Mouse (Mus musculus) neutrophil, adult 59 days (primary cell): ENCODE data around the gene Unc93b1. TPM values are rescaled to one million over a fixed set of nuclear protein-coding genes. Genes with fewer than 3 reads are reported as not detected.

Source experiments
- total RNA-seq, 2 experiments: library from RNA; stranded (reverse); gene quantifications; 1 replicate in 1 of 2; 2 replicates in 1 of 2; pipeline ENCODE4 v1.2.4; 2023

Gene Unc93b1
- total RNA-seq, result 100 to 1,000 TPM; 236 to 316 TPM

DNA sequence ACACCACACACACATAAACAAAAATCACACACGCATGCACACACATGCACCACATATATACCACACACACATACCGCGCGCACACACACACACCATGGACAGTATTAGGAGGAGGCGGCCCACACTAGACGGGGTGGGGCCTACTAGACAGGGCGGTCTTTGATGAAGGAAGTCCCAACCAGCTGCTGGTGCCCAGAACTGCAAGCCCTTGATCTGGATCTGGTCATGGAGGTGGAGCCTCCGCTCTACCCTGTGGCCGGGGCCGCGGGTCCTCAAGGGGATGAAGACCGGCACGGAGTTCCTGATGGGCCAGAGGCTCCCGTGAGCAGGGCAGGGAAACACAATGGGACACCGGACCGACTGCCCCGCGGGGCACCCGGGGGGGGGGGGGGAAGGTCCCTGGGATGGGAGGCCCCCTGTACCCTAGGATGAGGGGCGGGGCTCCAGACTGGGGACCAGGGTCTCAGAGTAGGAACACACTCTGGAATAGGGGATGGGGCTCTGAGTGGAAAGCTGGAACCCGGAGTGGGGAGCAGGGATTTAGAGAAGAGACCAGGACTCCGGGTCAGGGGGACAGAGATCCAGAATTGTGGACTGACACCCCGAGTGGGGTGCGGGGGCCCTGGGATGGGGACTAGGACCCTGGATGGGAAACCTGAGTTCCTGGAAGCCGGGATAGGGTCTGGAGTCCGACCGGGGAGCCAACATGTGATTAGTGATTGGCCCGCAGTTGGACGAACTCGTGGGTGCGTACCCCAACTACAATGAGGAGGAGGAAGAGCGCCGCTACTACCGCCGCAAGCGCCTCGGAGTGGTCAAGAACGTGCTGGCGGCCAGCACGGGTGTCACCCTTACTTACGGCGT lies at the start of gene Unc93b1:
Unc93b1 (plus strand) TSS at position 155 of the 864 bp plus-strand sequence.

DNA sequence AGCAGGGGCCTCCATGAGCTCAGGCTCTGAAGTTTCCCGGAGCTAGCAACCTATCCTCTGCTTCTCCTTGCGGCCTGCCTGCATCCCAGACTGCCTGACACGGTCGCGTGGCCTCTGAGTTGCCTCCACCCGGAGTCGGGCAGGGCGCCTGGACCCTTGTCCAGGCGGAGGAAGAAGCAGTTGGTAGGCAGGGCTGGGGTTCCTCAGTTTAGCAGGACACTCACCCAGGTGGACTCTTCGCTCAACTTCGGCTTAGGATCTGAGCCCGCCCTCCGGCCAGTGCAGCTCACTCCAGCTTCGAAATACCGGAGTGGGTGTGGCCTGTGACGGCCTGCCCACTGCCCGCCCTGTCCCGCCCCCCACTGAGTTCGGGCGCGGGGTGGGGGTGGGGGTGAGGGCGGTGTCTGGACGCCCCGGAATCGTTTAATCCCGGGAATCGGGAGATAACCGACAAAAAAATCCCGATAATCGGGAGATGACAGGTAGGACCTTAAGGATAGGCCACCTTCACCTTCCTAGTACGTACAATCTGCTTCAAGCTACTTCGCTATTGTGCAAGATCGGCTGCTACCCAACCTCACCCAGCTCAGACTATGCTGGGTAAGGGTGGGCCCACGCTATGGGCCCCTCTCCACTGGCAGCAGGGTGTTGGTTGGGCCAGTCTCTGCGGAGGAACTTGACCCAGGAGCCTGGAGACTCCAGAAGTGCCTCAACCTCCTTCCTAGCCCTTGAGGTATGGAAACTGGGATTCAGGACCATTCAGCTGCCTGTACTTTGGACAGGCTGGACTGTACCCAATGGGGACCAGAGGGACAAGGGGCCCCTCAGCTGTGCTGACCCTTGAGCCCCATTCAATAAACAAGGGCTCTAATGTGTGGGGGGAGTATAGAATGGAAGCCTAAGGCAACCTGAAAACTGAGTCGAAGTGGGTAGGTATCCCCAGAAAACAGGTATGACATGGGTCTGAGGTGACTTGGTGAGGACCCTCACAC lies 27.9 kb upstream of the Unc93b1 start, which contains the start of gene Tcirg1:
Tcirg1 (minus strand) TSS at position 339 of the 992 bp plus-strand sequence.

DNA sequence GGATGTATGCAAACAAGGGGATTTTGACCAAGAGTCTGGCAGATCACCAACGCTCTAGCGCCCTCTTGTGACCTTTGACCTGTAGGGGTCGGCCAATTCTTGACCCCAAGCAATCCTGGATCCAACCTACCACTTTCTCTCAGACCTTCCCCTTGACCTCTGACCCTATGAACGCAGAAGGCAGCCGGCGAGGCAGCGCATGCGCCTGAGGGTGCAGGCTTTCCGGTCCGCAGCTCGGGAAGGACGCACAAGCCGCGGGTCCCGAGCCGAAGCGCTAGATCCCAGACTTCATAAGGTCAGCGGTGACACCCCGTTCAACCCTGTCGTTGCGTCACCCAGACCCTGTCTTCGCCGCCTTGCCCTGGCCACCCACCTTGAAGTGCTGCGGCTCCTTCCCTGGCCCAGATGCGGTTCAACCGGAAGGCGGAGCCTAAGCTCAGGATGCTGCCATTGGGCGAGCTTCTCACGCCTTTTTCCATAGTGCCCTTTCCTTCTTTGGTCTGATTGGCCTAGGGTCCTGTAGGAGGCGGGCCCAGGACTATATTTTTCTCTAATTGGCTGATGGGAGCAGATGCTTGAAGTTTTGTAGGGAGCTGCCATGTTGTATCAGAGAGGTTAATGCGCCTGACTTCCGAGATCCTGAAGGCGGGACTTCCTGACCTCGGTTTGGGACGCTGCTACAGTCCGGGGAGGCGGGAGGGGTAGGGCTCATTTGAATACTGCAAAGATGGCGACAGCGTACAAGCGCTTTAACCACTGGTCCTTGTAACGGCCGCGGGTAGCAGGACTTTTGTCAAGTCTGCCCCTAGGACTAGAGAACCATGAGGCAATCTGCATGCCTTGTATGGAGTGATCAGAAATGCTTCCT lies 22.4 kb upstream of the Unc93b1 start, which contains the start of gene Ndufs8:
Ndufs8 (minus strand) TSS at position 438 of the 868 bp plus-strand sequence.

DNA sequence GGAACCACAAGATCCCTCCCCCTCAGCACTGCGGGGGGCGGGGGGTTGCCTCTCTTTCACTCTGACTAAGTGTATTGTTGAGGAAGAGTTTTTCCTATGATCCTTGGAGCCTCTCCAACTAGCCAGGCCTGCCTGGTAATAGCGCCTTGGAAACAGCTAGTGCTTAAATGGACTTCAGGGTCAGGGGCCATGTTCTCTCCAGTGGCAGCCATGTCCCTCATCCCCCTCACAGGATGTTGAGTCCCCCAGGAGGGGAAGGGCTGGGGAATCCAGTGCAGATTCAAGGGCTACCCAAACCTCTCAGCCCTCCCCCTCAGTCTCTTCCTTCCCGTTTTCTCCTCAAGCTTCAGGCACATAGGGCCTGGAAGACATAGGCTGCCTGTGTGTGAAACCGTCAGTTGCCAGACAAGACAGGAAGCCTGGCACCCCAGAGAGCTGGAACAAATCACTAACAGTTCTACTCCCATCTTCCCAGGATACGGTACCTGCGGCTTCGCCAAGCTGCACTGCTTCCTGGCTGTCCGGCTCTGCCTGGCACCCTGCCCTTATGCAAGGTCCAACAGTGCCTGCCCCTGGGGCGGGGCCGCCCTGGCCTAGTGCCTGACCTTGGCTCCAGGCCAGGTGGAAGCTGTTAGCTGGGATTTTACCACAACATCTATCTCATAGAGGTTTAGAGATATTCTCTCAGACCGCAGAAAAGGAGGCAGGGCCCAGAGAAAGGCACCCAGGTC lies 5.6 kb upstream of the Unc93b1 start, which contains the start of gene Aldh3b1:
Aldh3b1 (minus strand) TSS at position 598 of the 731 bp plus-strand sequence.

DNA sequence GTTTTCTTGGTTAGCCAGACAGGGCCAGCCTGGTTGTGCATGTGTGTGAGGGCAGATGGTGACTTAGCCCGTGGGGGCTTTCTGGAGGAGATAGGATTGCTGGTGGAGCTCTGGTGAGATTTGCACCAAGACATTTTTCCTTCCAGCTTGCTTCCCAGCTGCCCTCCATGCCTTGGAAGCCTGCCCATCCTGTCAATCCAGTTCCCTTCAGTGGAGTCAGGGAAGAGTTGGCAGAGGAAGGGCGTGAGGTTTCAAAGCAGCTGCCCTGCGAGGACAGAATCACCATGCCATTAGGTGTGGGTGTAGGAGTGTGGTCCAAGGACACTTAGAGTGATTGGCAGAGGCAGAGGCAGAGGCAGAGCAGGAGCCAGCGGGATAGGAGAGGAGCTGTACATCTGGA lies 23.5 kb downstream of the Unc93b1 start, which contains the start of gene Aldh3b3:
Aldh3b3 (plus strand) TSS at position 176 of the 400 bp plus-strand sequence.

DNA sequence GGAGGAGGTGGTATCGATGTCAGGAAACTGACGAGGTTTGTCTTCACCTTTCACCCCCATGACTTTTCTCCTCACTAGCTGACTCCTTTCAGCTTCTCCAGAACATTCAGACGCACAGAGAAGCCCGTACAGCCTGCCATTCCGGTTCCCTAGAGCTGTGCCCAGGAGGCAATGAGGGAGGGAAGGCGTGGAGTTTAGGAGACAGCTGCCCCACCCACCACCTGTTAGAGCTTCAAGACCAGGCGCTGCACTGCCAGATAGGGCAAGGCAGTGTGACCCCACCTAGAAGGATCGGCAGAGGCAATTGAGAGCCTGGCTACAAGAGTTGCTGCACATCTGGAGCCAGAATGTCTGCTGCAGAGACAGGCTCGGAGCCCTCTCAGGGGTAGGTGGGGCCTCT lies 37.2 kb downstream of the Unc93b1 start, which contains the start of gene Aldh3b2:
Aldh3b2 (plus strand) TSS at position 100 of the 400 bp plus-strand sequence.

DNA sequence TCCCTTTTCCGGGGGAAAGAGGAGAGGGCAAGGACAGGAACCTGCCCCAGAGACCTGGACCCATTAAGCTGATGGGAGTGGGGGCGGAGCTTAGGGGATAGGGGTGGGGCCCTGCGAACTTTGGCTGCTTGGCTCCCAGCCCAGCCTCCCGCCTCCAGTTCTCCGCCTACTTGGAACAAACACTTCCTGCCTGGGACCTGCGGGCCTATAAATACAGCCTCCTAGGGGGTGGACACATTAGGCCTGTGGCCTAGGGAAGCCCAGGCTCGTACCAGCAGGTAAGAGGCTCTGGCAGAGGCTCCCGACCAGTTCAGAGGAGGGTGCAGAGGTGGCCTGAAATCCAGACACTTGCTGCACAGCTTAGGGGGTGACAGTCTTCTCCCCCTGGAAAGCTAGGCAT lies 51.3 kb downstream of the Unc93b1 start, which contains the start of gene Acy3:
Acy3 (plus strand) TSS at position 237 of the 400 bp plus-strand sequence.

DNA sequence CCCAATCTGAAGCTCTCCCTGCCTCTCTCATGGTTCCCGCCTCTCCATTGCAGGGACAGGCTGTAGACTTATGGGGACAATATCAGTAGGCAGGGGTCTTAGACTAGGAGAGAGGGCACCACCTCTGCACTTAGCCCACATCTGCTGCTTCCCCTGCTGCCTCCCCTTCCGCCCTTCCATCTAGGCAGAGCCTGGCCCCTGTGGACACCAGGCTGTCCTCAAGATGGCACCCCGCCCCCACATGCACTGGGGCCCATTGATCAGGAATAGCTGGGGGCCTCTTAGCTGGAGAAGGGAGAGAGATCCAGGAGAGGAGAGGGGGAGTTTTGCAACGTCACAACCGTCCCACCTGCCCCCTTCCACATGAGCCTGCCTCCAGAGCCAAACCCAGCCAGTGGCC lies 57.4 kb downstream of the Unc93b1 start, which contains the start of gene Tbx10:
Tbx10 (plus strand) TSS at position 337 of the 400 bp plus-strand sequence.

Other genes with a start within 250 kb of the Unc93b1 start
- 10 to 100 TPM; 16.9 to 25.4 TPM for gene Lrp5, start 248.6 kb upstream of the Unc93b1 start, total RNA-seq
- gene 1810055G02Rik, start 226.9 kb upstream of the Unc93b1 start, total RNA-seq, result 10 to 100 TPM; 23.2 to 30.7 TPM
- 10 to 100 TPM; 65.4 to 66.0 TPM for gene Kmt5b, start 167.8 kb upstream of the Unc93b1 start, total RNA-seq
- 10 to 100 TPM; 43.5 to 47.2 TPM for gene Chka, start 83.4 kb upstream of the Unc93b1 start, total RNA-seq
- 100 to 1,000 TPM; 221 to 250 TPM for gene Tcirg1, start 28.1 kb upstream of the Unc93b1 start, total RNA-seq
- gene Ndufs8, start 22.4 kb upstream of the Unc93b1 start, total RNA-seq, result 10 to 100 TPM; 52.9 to 70.6 TPM
- 100 to 1,000 TPM; 143 to 153 TPM for gene Aldh3b1, start 5.4 kb upstream of the Unc93b1 start, total RNA-seq
- 10 to 100 TPM in 1 of 2 experiments, 1 to 10 TPM in 1; 9.9 to 11.1 TPM for gene Aldh3b3, start 23.5 kb downstream of the Unc93b1 start, total RNA-seq
- 10 to 100 TPM; 12.6 to 14.7 TPM for gene Aldh3b2, start 37.1 kb downstream of the Unc93b1 start, total RNA-seq
- under 1 TPM; 0.53 to 0.88 TPM for gene Acy3, start 51.4 kb downstream of the Unc93b1 start, total RNA-seq
- gene Tbx10, start 57.6 kb downstream of the Unc93b1 start, total RNA-seq, result not detected
- gene Nudt8, start 65.4 kb downstream of the Unc93b1 start, total RNA-seq, result 1 to 10 TPM; 4.7 to 4.8 TPM
- gene Gm49405, start 65.4 kb downstream of the Unc93b1 start, total RNA-seq, result 1 to 10 TPM in 1 of 2 experiments, under 1 TPM in 1; 0.33 to 1.0 TPM
- under 1 TPM; 0.57 to 0.73 TPM for gene Doc2g, start 68.1 kb downstream of the Unc93b1 start, total RNA-seq
- 10 to 100 TPM; 68.4 to 70.8 TPM for gene Ndufv1, start 77.6 kb downstream of the Unc93b1 start, total RNA-seq
- gene Gstp1, start 102.8 kb downstream of the Unc93b1 start, total RNA-seq, result 10 to 100 TPM; 63.6 to 65.3 TPM
- 1 to 10 TPM; 8.2 to 9.4 TPM for gene Gstp2, start 110.8 kb downstream of the Unc93b1 start, total RNA-seq
- gene Gstp3, start 124.4 kb downstream of the Unc93b1 start, total RNA-seq, result 1 to 10 TPM; 6.6 to 7.7 TPM
- gene Cabp2, start 146.4 kb downstream of the Unc93b1 start, total RNA-seq, result not detected
- 100 to 1,000 TPM; 228 to 257 TPM for gene Cdk2ap2, start 162.0 kb downstream of the Unc93b1 start, total RNA-seq
- 100 to 1,000 TPM; 185 to 192 TPM for gene Pitpnm1, start 164.8 kb downstream of the Unc93b1 start, total RNA-seq
- 100 to 1,000 TPM; 108 TPM for gene Aip, start 190.7 kb downstream of the Unc93b1 start, total RNA-seq
- under 1 TPM in 1 of 2 experiments, not detected in 1; 0.13 TPM for gene Gpr152, start 204.6 kb downstream of the Unc93b1 start, total RNA-seq
- gene Cabp4, start 208.8 kb downstream of the Unc93b1 start, total RNA-seq, result under 1 TPM; 0.67 to 0.82 TPM
- 100 to 1,000 TPM; 188 to 219 TPM for gene Coro1b, start 213.4 kb downstream of the Unc93b1 start, total RNA-seq
- 10 to 100 TPM; 13.8 to 18.6 TPM for gene Ptprcap, start 218.4 kb downstream of the Unc93b1 start, total RNA-seq
- 10 to 100 TPM; 34.4 to 42.3 TPM for gene Rps6kb2, start 228.2 kb downstream of the Unc93b1 start, total RNA-seq
- gene Carns1, start 240.3 kb downstream of the Unc93b1 start, total RNA-seq, result 10 to 100 TPM; 34.4 to 34.6 TPM